Comparison of ENCODE assay signal across 9 mouse cellular contexts in genomic region chr14:60176469-60176890, GRCm38 (mm10). TPM values are rescaled to one million over a fixed set of nuclear protein-coding genes. Genes with fewer than 3 reads are reported as not detected.
DNase-seq lines count a peak whose midpoint lies in the region; ATAC-seq and TF ChIP-seq lines count a peak whose summit lies in the region.
"Had no signal": no experiment of that assay in that cellular context is flagged by ENCODE, and none has a peak within 500 bp of the region (broad histone marks: within the 10 kb centered on the region; RNA-seq: fewer than 3 reads in every experiment).

No protein-coding gene starts in this region.

- H3K27ac ChIP-seq in heart, embryonic 11.5 days (ENCODE audit: low read depth, low read length), result peak overlapping the region; percentile 80
- no peak overlapping the region for H3K27ac ChIP-seq in bone marrow macrophage, adult 2 months (ENCODE audit: insufficient read depth, low read depth, low read length)
- H3K27ac ChIP-seq in hindbrain, embryonic 11.5 days (ENCODE audit: low read depth, low read length), result 0 out of 2 replicates have a peak overlapping the region, but pooled peaks have one; percentile 47

- H3K36me3 ChIP-seq in heart, embryonic 11.5 days (ENCODE audit: control insufficient read depth, insufficient read depth, low read length), result no peaks in the 10 kb centered on the region; the same call in 1 of the 2 replicates
- no peaks in the 10 kb centered on the region for H3K36me3 ChIP-seq in hindbrain, embryonic 11.5 days (ENCODE audit: control insufficient read depth, insufficient read depth, low read length)
- H3K36me3 ChIP-seq: G1E had no signal

- DNase-seq in heart, postnatal 4 days, result no peak
- no peak for DNase-seq in hindbrain, embryonic 11.5 days (ENCODE audit: low spot score)
- no peak for DNase-seq in urinary bladder, adult 18-20 months (ENCODE audit: low spot score in 2 of 2)
- no peak for DNase-seq in left cerebral cortex, postnatal 36 days (ENCODE audit: low spot score in 2 of 2)
- DNase-seq in cerebellum, postnatal 10 days, result no peak

- peak overlapping the region; percentile 91 for H3K4me2 ChIP-seq in heart, embryonic 11.5 days
- peak overlapping the region; percentile 99 for H3K4me2 ChIP-seq in hindbrain, embryonic 11.5 days (replicated peaks; ENCODE audit: low read depth, low read length)

- 29% methylated on average over 9 of the region's 9 CpGs for WGBS in heart, embryonic 11.5 days (ENCODE audit: insufficient replicate concordance)
- WGBS in hindbrain, embryonic 11.5 days, result 28% methylated on average over 9 of the region's 9 CpGs

- H3K9me3 ChIP-seq in heart, embryonic 11.5 days (replicated peaks; ENCODE audit: control insufficient read depth, low read length), result no peaks in the 10 kb centered on the region
- H3K9me3 ChIP-seq in hindbrain, embryonic 11.5 days (ENCODE audit: control insufficient read depth, low read length), result no peaks in the 10 kb centered on the region

- H3K27me3 ChIP-seq in heart, embryonic 11.5 days (ENCODE audit: control insufficient read depth, insufficient read depth, low read length), result peaks cover 13% of the 10 kb centered on the region
- peaks cover 14% of the 10 kb centered on the region for H3K27me3 ChIP-seq in hindbrain, embryonic 11.5 days (ENCODE audit: control insufficient read depth, insufficient read depth, low read length)

- TF ChIP-seq POLR2A in bone marrow macrophage, adult 2 months (IDR thresholded peaks at IDR 0.05; ENCODE audit: borderline replicate concordance, low read depth, low read length), result no peak

- TF ChIP-seq CTCF in bone marrow macrophage, adult 2 months (IDR thresholded peaks at IDR 0.05; ENCODE audit: low read depth, low read length), result no peak

- ATAC-seq in heart, embryonic 11.5 days (replicated peaks; ENCODE audit: insufficient number of reproducible peaks, low FRiP score, low TSS enrichment), result no peak
- peak; percentile 24; the same call in 1 of the 2 replicates for ATAC-seq in hindbrain, embryonic 11.5 days (ENCODE audit: low FRiP score)
- ATAC-seq in megakaryocyte progenitor cell, adult 5-6 weeks (replicated peaks; ENCODE audit: poor library complexity), result peak; percentile 79

- H3K4me1 ChIP-seq in heart, embryonic 11.5 days (ENCODE audit: control insufficient read depth, insufficient read depth, low read length), result peaks cover 16% of the 10 kb centered on the region
- H3K4me1 ChIP-seq in bone marrow macrophage, adult 2 months (ENCODE audit: control insufficient read depth, insufficient read depth, low read length), result no peaks in the 10 kb centered on the region
- no peaks in the 10 kb centered on the region for H3K4me1 ChIP-seq in hindbrain, embryonic 11.5 days (replicated peaks; ENCODE audit: control insufficient read depth, insufficient read depth, low read length)

- peak overlapping the region; percentile 81 for H3K9ac ChIP-seq in heart, embryonic 11.5 days (ENCODE audit: low read depth, low read length)
- H3K9ac ChIP-seq in hindbrain, embryonic 11.5 days (ENCODE audit: low read depth, low read length), result 0 out of 2 replicates have a peak overlapping the region, but pooled peaks have one; percentile 75

- H3K4me3 ChIP-seq in heart, embryonic 11.5 days (ENCODE audit: low read depth, low read length), result peak overlapping the region; percentile 85
- H3K4me3 ChIP-seq in bone marrow macrophage, adult 2 months (ENCODE audit: insufficient read depth, low read length), result peak overlapping the region; percentile 59
- H3K4me3 ChIP-seq in hindbrain, embryonic 11.5 days (ENCODE audit: low read depth, low read length), result peak overlapping the region; percentile 75

- intact Hi-C loops in left cerebral cortex, postnatal 36 days (cut with DNase I), result loop anchor here (5.0 kb wide), 2 partner anchors 79 to 149 kb away; no protein-coding TSS in a partner anchor

RNA-seq across cellular contexts. Expression of gene Atp8a2, which starts 20.5 kb away (rescaled TPM):
- polyA plus RNA-seq in heart, embryonic 11.5 days (2014; fragmentation: Nextera tagmentation; extraction: Ambion mirVana), result 6.8 and 7.8 TPM in 2 replicates
- total RNA-seq in heart, postnatal 4 days (2021), result 1 to 10 TPM; 5.6 to 8.1 TPM
- 0.16 and 0.77 TPM in 2 replicates for polyA plus RNA-seq in bone marrow macrophage, adult 2 months (2012; ENCODE audit: insufficient read depth, insufficient read length, missing spikeins)
- polyA plus RNA-seq in hindbrain, embryonic 11.5 days (2014; fragmentation: Nextera tagmentation; extraction: Ambion mirVana), result 10.2 and 10.3 TPM in 2 replicates
- 0.32 and 0.68 TPM in 2 replicates for total RNA-seq in megakaryocyte progenitor cell, adult 5-6 weeks (2015)
- 0.34 and 0.37 TPM in 2 replicates for total RNA-seq in megakaryocyte progenitor cell, adult 5-6 weeks (2017)
- 10 to 100 TPM; 63.5 to 77.6 TPM for total RNA-seq in left cerebral cortex, postnatal 36 days (2021)
- polyA plus RNA-seq: G1E had no signal

Comparison
In these comparisons a context has a peak if more than half of its experiments do, and no peak if none do; other contexts are left out.
1. RNA of gene Atp8a2, which starts 20.5 kb away (total RNA-seq): 63.5 to 77.6 TPM in left cerebral cortex, postnatal 36 days; 5.6 to 8.1 TPM in heart, postnatal 4 days and 0.32 to 0.68 TPM in megakaryocyte progenitor cell, adult 5-6 weeks; every median in the first group is over 4 times any median in the second.
2. Peak in every context shown above with its lines, with median percentiles within 50 percentile points of each other: H3K4me3 ChIP-seq.